Mouse (Mus musculus) intestine, embryonic 14.5 days (tissue): ENCODE measurements around the gene Mapkapk3. TPM values are rescaled to one million over a fixed set of nuclear protein-coding genes. Genes with fewer than 3 reads are reported as not detected.

Experiments
- ATAC-seq: fragments of 200-750 bp; cut with Nextera tagmentation; replicated peaks from 2 replicates; pipeline ENCODE4 v1.8.0; 2017; ENCODE audit warnings: low read depth, moderate number of reproducible peaks, moderate TSS enrichment, moderate library complexity; ENCODE audit not compliant: low FRiP score, low TSS enrichment
- DNase-seq: peaks from one replicate; pipeline ENCODE4 v3.0.0-alpha.2; 2018; ENCODE audit warnings: low spot score
- H3K27ac ChIP-seq: fragments of 300-500 bp; sonication (generic); 2 replicates; pipeline ENCODE4 v1.5.1; 2014; ENCODE audit warnings: low read depth, mild to moderate bottlenecking, control low read depth
- H3K27me3 ChIP-seq: fragments of 300-500 bp; sonication (generic); replicated peaks from 2 replicates; pipeline ENCODE4 v1.6.1; 2014; ENCODE audit warnings: low read length, control low read depth; ENCODE audit not compliant: control insufficient read depth, insufficient read depth
- H3K36me3 ChIP-seq: fragments of 300-500 bp; sonication (generic); 2 replicates; pipeline ENCODE4 v1.6.1; 2014; ENCODE audit warnings: low read length, control low read depth; ENCODE audit not compliant: control insufficient read depth, insufficient read depth
- H3K4me1 ChIP-seq: fragments of 300-500 bp; sonication (generic); replicated peaks from 2 replicates; pipeline ENCODE4 v1.6.1; 2014; ENCODE audit warnings: low read length, control low read depth, mixed read lengths; ENCODE audit not compliant: control insufficient read depth, insufficient read depth
- H3K4me2 ChIP-seq: fragments of 300-500 bp; sonication (generic); 2 replicates; pipeline ENCODE4 v1.6.1; 2014; ENCODE audit warnings: low read length
- H3K4me3 ChIP-seq: fragments of 300-500 bp; sonication (generic); 2 replicates; pipeline ENCODE4 v1.5.1; 2014; ENCODE audit warnings: low read depth, low read length, control low read depth, mixed read lengths
- H3K9ac ChIP-seq: fragments of 300-500 bp; sonication (generic); 2 replicates; pipeline ENCODE4 v1.6.1; 2014; ENCODE audit warnings: mild to moderate bottlenecking, low read length
- H3K9me3 ChIP-seq: fragments of 300-500 bp; sonication (generic); 2 replicates; pipeline ENCODE4 v1.6.1; 2016; ENCODE audit warnings: low read length, control low read depth; ENCODE audit not compliant: control insufficient read depth
- WGBS: fragments of 180-500 bp; shearing (Covaris S2); extraction: QIAGEN DNeasy Blood & Tissue Kit; methylation state at CpG from one replicate; pipeline ENCODE4 v1.1.7; 2014; 5-methylcytosine and 5-hydroxymethylcytosine counted together
- polyA plus RNA-seq: library from polyadenylated mRNA; unstranded; fragments of >200 nt; fragmentation: Nextera tagmentation; extraction: Ambion mirVana; gene quantifications from 2 replicates; pipeline ENCODE4 v1.2.1, GENCODE M21; 2014

Mapkapk3 gene
- polyA plus RNA-seq, 1 experiment from 2014 or later, result 23.2 TPM

GRCm38 (mm10) chr9:107304383-107304782 is 14.7 kb upstream of the Mapkapk3 start:
- WGBS, result 91% methylated on average over 3 of the region's 3 CpGs

DNA sequence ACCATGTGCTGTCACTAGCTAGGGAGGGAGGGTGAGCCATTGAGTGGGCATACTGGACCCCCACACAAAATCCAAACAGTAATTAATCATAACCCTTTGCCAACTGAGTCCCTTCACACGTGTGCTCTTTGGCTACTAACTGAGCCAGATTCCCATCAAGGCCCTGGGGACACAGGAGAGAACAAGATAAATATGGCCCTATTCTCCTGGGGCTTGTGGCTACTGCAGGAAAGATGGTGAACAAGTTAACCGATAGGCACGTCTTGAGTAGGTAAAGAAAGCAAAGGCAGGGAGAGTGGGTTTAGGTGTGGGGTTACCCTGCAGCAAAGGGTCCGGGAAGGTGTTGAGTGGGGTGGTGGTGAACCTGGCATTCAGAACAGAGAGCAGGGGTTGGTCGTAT is 14.2 kb upstream of the Mapkapk3 start:
- Histone ChIP-seq H3K27ac (no peak overlapping the region), H3K27me3 (no peaks in the 10 kb centered on the region), H3K9me3 (no peaks in the 10 kb centered on the region), H3K4me2 (no peak overlapping the region), H3K4me1 (peaks cover 4% of the 10 kb centered on the region; the same call in 1 of the 2 replicates), H3K36me3 (peaks cover 23% of the 10 kb centered on the region), H3K4me3 (no peak overlapping the region), H3K9ac (no peak overlapping the region)
- DNase-seq (no peak), ATAC-seq (no peak)
- WGBS, result 79% methylated on average over 5 of the region's 5 CpGs

More at GRCm38 (mm10) chr9:107304383-107304782, 14.7 kb upstream of the Mapkapk3 start:
- Histone ChIP-seq H3K27ac (no peak overlapping the region), H3K4me2 (no peak overlapping the region), H3K9ac (no peak overlapping the region), H3K4me3 (no peak overlapping the region), H3K36me3 (peaks cover 23% of the 10 kb centered on the region), H3K4me1 (peaks cover 4% of the 10 kb centered on the region; the same call in 1 of the 2 replicates), H3K9me3 (no peaks in the 10 kb centered on the region), H3K27me3 (no peaks in the 10 kb centered on the region)
- ATAC-seq (no peak), DNase-seq (no peak)

- no peak overlapping the region for H3K4me3 ChIP-seq
- no peak overlapping the region for H3K27ac ChIP-seq
These were observed 13.6 kb upstream of the Mapkapk3 start for GRCm38 (mm10) chr9:107303121-107303820.

DNA sequence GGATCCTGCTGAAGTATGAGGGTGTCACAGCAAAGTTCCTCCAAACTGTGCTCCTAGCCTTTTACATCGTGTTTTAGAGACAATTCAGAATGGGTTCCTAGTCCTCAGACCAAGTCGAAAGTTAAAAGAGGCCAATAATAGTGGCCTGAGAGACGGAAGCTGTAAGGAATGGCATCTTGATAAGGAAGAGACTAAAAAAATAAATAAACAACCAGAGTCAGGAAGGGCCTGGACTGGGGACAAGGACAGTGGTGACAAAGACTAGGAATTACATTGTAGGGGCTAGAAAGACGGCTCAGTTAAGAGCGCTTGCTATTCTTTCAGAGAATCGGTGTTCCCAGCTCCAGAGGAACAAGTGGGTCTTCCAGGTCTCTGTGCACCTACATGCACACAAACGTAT is 12.9 kb upstream of the Mapkapk3 start:
- ATAC-seq (no peak), DNase-seq (no peak)
- Histone ChIP-seq H3K4me3 (no peak overlapping the region), H3K27me3 (no peaks in the 10 kb centered on the region), H3K9me3 (no peaks in the 10 kb centered on the region), H3K4me1 (peaks cover 14% of the 10 kb centered on the region), H3K4me2 (no peak overlapping the region), H3K27ac (no peak overlapping the region), H3K36me3 (peaks cover 23% of the 10 kb centered on the region), H3K9ac (no peak overlapping the region)
- 60% methylated on average over 7 of the region's 7 CpGs for WGBS

More at GRCm38 (mm10) chr9:107303121-107303820, 13.6 kb upstream of the Mapkapk3 start:
- Histone ChIP-seq H3K36me3 (peaks cover 23% of the 10 kb centered on the region), H3K9me3 (no peaks in the 10 kb centered on the region), H3K4me1 (peaks cover 7% of the 10 kb centered on the region; the same call in 1 of the 2 replicates), H3K27me3 (no peaks in the 10 kb centered on the region), H3K9ac (no peak overlapping the region), H3K4me2 (no peak overlapping the region)
- no peak for DNase-seq
- no peak for ATAC-seq
- WGBS, result 76% methylated on average over 9 of the region's 9 CpGs

GRCm38 (mm10) chr9:107301554-107302331 is 12.1 kb upstream of the Mapkapk3 start:
- ATAC-seq (no peak), DNase-seq (no peak)
- H3K36me3 ChIP-seq, result peaks cover 23% of the 10 kb centered on the region
- H3K4me2 ChIP-seq, result no peak overlapping the region
- H3K9ac ChIP-seq, result no peak overlapping the region
- peaks cover 17% of the 10 kb centered on the region for H3K4me1 ChIP-seq
- no peak overlapping the region for H3K27ac ChIP-seq
- H3K4me3 ChIP-seq, result no peak overlapping the region
- H3K27me3 ChIP-seq, result no peaks in the 10 kb centered on the region
- H3K9me3 ChIP-seq, result no peaks in the 10 kb centered on the region
- WGBS, result 87% methylated on average over 17 of the region's 17 CpGs

GRCm38 (mm10) chr9:107300224-107300973 is 10.7 kb upstream of the Mapkapk3 start:
- whole genome bisulfite sequencing, result 91% methylated on average over 30 of the region's 30 CpGs
- peaks cover 23% of the 10 kb centered on the region for H3K4me1 ChIP-seq
- DNase-seq (no peak), ATAC-seq (no peak)
- H3K4me2 ChIP-seq, result no peak overlapping the region
- no peaks in the 10 kb centered on the region for H3K9me3 ChIP-seq
- H3K27ac ChIP-seq, result no peak overlapping the region
- H3K9ac ChIP-seq, result no peak overlapping the region
- H3K27me3 ChIP-seq, result no peaks in the 10 kb centered on the region
- H3K4me3 ChIP-seq, result no peak overlapping the region
- H3K36me3 ChIP-seq, result peaks cover 23% of the 10 kb centered on the region

DNA sequence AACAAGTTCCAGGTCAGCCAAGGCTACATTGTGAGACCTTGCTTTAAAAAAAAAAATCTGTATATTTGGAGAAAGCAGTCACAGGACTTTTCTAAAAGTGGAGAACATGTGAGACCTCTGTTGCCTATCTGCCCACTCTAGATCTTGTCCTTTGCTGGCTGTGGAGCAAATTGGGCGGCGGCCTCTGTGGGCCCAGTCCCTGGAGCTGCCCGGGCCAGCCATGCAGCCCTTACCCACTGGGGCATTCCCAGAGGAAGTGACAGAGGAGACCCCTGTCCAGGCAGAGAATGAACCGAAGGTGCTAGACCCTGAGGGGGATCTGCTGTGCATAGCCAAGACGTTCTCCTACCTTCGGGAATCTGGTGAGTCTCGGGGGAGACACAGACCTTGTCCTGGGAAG is 10.1 kb upstream of the Mapkapk3 start:
- H3K4me2 ChIP-seq, result no peak overlapping the region
- ATAC-seq (no peak), DNase-seq (no peak)
- peaks cover 19% of the 10 kb centered on the region for H3K4me1 ChIP-seq
- H3K27ac ChIP-seq, result no peak overlapping the region
- H3K27me3 ChIP-seq, result no peaks in the 10 kb centered on the region
- 89% methylated on average over 7 of the region's 7 CpGs for WGBS
- no peaks in the 10 kb centered on the region for H3K9me3 ChIP-seq
- peaks cover 23% of the 10 kb centered on the region for H3K36me3 ChIP-seq
- no peak overlapping the region for H3K4me3 ChIP-seq
- H3K9ac ChIP-seq, result no peak overlapping the region

- DNase-seq (no peak), ATAC-seq (no peak)
- Histone ChIP-seq H3K27ac (no peak overlapping the region), H3K27me3 (no peaks in the 10 kb centered on the region), H3K9me3 (no peaks in the 10 kb centered on the region), H3K4me1 (peaks cover 19% of the 10 kb centered on the region), H3K9ac (no peak overlapping the region), H3K4me2 (peak overlapping the region; percentile 70), H3K36me3 (peaks cover 23% of the 10 kb centered on the region), H3K4me3 (no peak overlapping the region)
- WGBS, result 69% methylated on average over 6 of the region's 6 CpGs
These were observed 9.2 kb upstream of the Mapkapk3 start for GRCm38 (mm10) chr9:107298876-107299275.
